Mouse (Mus musculus) embryonic facial prominence, embryonic 15.5 days (tissue): ENCODE results near the gene Gm1673. TPM values are rescaled to one million over a fixed set of nuclear protein-coding genes. Genes with fewer than 3 reads are reported as not detected.

Experiments
- ATAC-seq: fragments of 200-750 bp; cut with Nextera tagmentation; 2 replicates; pipeline ENCODE4 v1.8.0; 2017; ENCODE audit warnings: low read depth, moderate TSS enrichment; ENCODE audit not compliant: insufficient number of reproducible peaks, low FRiP score, low TSS enrichment
- H3K27ac ChIP-seq: fragments of 300-500 bp; sonication (generic); replicated peaks from 2 replicates; pipeline ENCODE4 v1.5.1; 2015; ENCODE audit warnings: mild to moderate bottlenecking, inconsistent platforms
- H3K27me3 ChIP-seq: fragments of 300-500 bp; sonication (generic); 2 replicates; pipeline ENCODE4 v1.6.1; 2015; ENCODE audit warnings: inconsistent platforms
- H3K36me3 ChIP-seq: fragments of 300-500 bp; sonication (generic); 2 replicates; pipeline ENCODE4 v1.6.1; 2015; ENCODE audit warnings: mild to moderate bottlenecking, inconsistent platforms
- H3K4me1 ChIP-seq: fragments of 300-500 bp; sonication (generic); 2 replicates; pipeline ENCODE4 v1.6.1; 2015; ENCODE audit warnings: inconsistent platforms
- H3K4me2 ChIP-seq: fragments of 300-500 bp; sonication (generic); replicated peaks from 2 replicates; pipeline ENCODE4 v1.6.1; 2015; ENCODE audit warnings: mild to moderate bottlenecking, inconsistent platforms
- H3K4me3 ChIP-seq: fragments of 300-500 bp; sonication (generic); replicated peaks from 2 replicates; pipeline ENCODE4 v1.5.1; 2015; ENCODE audit warnings: mild to moderate bottlenecking, inconsistent platforms
- H3K9ac ChIP-seq: fragments of 300-500 bp; sonication (generic); 2 replicates; pipeline ENCODE4 v1.6.1; 2015; ENCODE audit warnings: inconsistent platforms
- H3K9me3 ChIP-seq: fragments of 300-500 bp; sonication (generic); replicated peaks from 2 replicates; pipeline ENCODE4 v1.6.1; 2016; ENCODE audit warnings: inconsistent platforms
- WGBS: fragments of 180-500 bp; shearing (Covaris S2); methylation state at CpG from one replicate; pipeline ENCODE4 v1.1.7; 2015; 5-methylcytosine and 5-hydroxymethylcytosine counted together
- polyA plus RNA-seq: library from polyadenylated mRNA; unstranded; fragments of >200 nt; fragmentation: Nextera tagmentation; extraction: Ambion mirVana; gene quantifications from 2 replicates; pipeline ENCODE4 v1.2.1, GENCODE M21; 2015

The Gm1673 gene
- polyA plus RNA-seq, 1 experiment from 2014 or later: 103 TPM

DNA sequence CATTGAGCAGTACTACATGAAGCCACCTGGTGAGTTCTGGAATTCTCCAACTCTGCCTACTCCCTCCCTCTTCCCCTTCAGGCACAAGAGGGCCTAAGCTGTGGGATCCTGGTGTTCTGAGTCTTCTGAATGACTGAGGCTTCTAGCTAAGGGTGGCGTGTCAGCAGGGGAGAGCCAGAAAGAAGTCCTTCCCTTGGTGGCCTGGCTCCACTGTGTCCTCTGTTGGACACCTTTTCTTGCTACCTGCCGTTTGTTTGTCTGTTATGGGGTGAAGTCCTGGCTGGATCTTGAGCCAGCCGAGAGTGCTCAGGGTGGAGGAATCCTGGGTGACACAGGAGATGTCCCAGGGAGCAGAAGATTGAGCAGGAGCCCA is 15.3 kb downstream of the Gm1673 start:
- ATAC-seq: no peak
- Histone ChIP-seq H3K36me3 (no peaks in the 10 kb centered on the region), H3K9me3 (no peaks in the 10 kb centered on the region), H3K9ac (no peak overlapping the region), H3K4me2 (no peak overlapping the region), H3K4me3 (peak overlapping the region; percentile 65; the same call in 1 of the 2 replicates), H3K27ac (no peak overlapping the region), H3K27me3 (peaks cover 69% of the 10 kb centered on the region), H3K4me1 (peaks cover 29% of the 10 kb centered on the region)
- 80% methylated on average over 3 of the region's 3 CpGs for WGBS

GRCm38 (mm10) chr5:33999466-34000090 is 16.3 kb downstream of the Gm1673 start:
- H3K27ac ChIP-seq: no peak overlapping the region
- H3K9me3 ChIP-seq: no peaks in the 10 kb centered on the region
- H3K4me3 ChIP-seq: no peak overlapping the region
- no peaks in the 10 kb centered on the region for H3K36me3 ChIP-seq
- H3K27me3 ChIP-seq: peaks cover 62% of the 10 kb centered on the region
- 82% methylated on average over 6 of the region's 6 CpGs for WGBS
- peaks cover 29% of the 10 kb centered on the region for H3K4me1 ChIP-seq
- H3K4me2 ChIP-seq: no peak overlapping the region
- H3K9ac ChIP-seq: no peak overlapping the region
- no peak for ATAC-seq

GRCm38 (mm10) chr5:34000809-34001208 is 17.6 kb downstream of the Gm1673 start:
- Histone ChIP-seq H3K4me1 (peaks cover 21% of the 10 kb centered on the region), H3K27me3 (peaks cover 49% of the 10 kb centered on the region), H3K27ac (no peak overlapping the region), H3K4me2 (no peak overlapping the region), H3K9me3 (no peaks in the 10 kb centered on the region), H3K9ac (no peak overlapping the region), H3K36me3 (no peaks in the 10 kb centered on the region), H3K4me3 (no peak overlapping the region)
- WGBS: 96% methylated on average over 25 of the region's 25 CpGs
- ATAC-seq: no peak

- ATAC-seq: no peak
- Histone ChIP-seq H3K4me3 (no peak overlapping the region), H3K4me1 (peaks cover 15% of the 10 kb centered on the region), H3K9ac (no peak overlapping the region), H3K9me3 (no peaks in the 10 kb centered on the region), H3K27ac (no peak overlapping the region), H3K36me3 (no peaks in the 10 kb centered on the region), H3K27me3 (peaks cover 44% of the 10 kb centered on the region), H3K4me2 (no peak overlapping the region)
- 95% methylated on average over 1 of the region's 1 CpGs for WGBS
Observed at GRCm38 (mm10) chr5:34001401-34001800, 18.2 kb downstream of the Gm1673 start.

GRCm38 (mm10) chr5:34002636-34003035 is 19.4 kb downstream of the Gm1673 start:
- Histone ChIP-seq H3K27ac (no peak overlapping the region), H3K4me2 (no peak overlapping the region), H3K4me3 (no peak overlapping the region), H3K4me1 (peaks cover 3% of the 10 kb centered on the region), H3K9ac (no peak overlapping the region), H3K27me3 (peaks cover 31% of the 10 kb centered on the region), H3K36me3 (no peaks in the 10 kb centered on the region), H3K9me3 (no peaks in the 10 kb centered on the region)
- no peak for ATAC-seq
- WGBS: 84% methylated on average over 4 of the region's 4 CpGs

GRCm38 (mm10) chr5:34004618-34005017 is 21.4 kb downstream of the Gm1673 start:
- Histone ChIP-seq H3K9me3 (no peaks in the 10 kb centered on the region), H3K9ac (no peak overlapping the region), H3K36me3 (no peaks in the 10 kb centered on the region), H3K27me3 (peaks cover 11% of the 10 kb centered on the region), H3K4me2 (no peak overlapping the region), H3K4me3 (no peak overlapping the region), H3K4me1 (no peaks in the 10 kb centered on the region), H3K27ac (no peak overlapping the region)
- no peak for ATAC-seq
- WGBS: 80% methylated on average over 5 of the region's 5 CpGs

DNA sequence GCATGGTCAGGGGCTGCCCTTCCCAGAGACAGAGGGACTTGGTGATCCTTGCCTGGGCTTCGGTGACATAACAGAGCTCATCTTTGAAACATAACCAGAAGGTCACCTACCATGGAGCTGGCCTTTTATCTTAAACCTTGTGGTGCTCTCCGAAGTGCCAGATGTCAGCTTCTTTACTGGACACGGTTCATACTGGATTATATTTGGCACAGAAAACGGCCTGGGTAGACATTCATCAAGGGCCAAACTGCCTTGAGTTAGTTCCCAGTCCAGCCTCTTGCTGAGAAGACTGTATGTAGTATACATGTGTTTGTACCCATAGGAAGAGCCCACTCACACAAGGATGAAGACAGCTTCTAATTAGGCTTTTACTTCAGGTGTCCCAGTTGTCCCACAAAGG is 23.6 kb downstream of the Gm1673 start:
- H3K27me3 ChIP-seq: no peaks in the 10 kb centered on the region
- no peak overlapping the region for H3K27ac ChIP-seq
- H3K36me3 ChIP-seq: no peaks in the 10 kb centered on the region
- ATAC-seq: no peak
- H3K4me3 ChIP-seq: no peak overlapping the region
- H3K9ac ChIP-seq: no peak overlapping the region
- 77% methylated on average over 4 of the region's 4 CpGs for WGBS
- no peaks in the 10 kb centered on the region for H3K9me3 ChIP-seq
- H3K4me1 ChIP-seq: no peaks in the 10 kb centered on the region
- H3K4me2 ChIP-seq: no peak overlapping the region

GRCm38 (mm10) chr5:34007392-34007941 is 24.2 kb downstream of the Gm1673 start:
- Histone ChIP-seq H3K9ac (no peak overlapping the region), H3K4me1 (no peaks in the 10 kb centered on the region), H3K9me3 (no peaks in the 10 kb centered on the region), H3K4me2 (no peak overlapping the region), H3K27ac (no peak overlapping the region), H3K36me3 (no peaks in the 10 kb centered on the region), H3K4me3 (no peak overlapping the region), H3K27me3 (no peaks in the 10 kb centered on the region)
- no peak for ATAC-seq
- 76% methylated on average over 4 of the region's 4 CpGs for WGBS

GRCm38 (mm10) chr5:34014652-34015051 is 31.4 kb downstream of the Gm1673 start:
- H3K9me3 ChIP-seq: no peaks in the 10 kb centered on the region
- no peak for ATAC-seq
- H3K4me3 ChIP-seq: no peak overlapping the region
- H3K36me3 ChIP-seq: no peaks in the 10 kb centered on the region
- no peak overlapping the region for H3K4me2 ChIP-seq
- H3K27ac ChIP-seq: no peak overlapping the region
- H3K4me1 ChIP-seq: no peaks in the 10 kb centered on the region
- WGBS: 66% methylated on average over 1 of the region's 1 CpGs
- H3K27me3 ChIP-seq: no peaks in the 10 kb centered on the region
- H3K9ac ChIP-seq: no peak overlapping the region

GRCm38 (mm10) chr5:34018968-34019367 is 35.7 kb downstream of the Gm1673 start:
- H3K27me3 ChIP-seq: no peaks in the 10 kb centered on the region
- H3K4me1 ChIP-seq: 0 out of 2 replicates have a peak, but pooled peaks cover 2% of the 10 kb centered on the region
- no peaks in the 10 kb centered on the region for H3K9me3 ChIP-seq
- no peak overlapping the region for H3K9ac ChIP-seq
- H3K4me3 ChIP-seq: no peak overlapping the region
- no peak for ATAC-seq
- 79% methylated on average over 4 of the region's 4 CpGs for WGBS
- no peaks in the 10 kb centered on the region for H3K36me3 ChIP-seq
- no peak overlapping the region for H3K27ac ChIP-seq
- H3K4me2 ChIP-seq: no peak overlapping the region

DNA sequence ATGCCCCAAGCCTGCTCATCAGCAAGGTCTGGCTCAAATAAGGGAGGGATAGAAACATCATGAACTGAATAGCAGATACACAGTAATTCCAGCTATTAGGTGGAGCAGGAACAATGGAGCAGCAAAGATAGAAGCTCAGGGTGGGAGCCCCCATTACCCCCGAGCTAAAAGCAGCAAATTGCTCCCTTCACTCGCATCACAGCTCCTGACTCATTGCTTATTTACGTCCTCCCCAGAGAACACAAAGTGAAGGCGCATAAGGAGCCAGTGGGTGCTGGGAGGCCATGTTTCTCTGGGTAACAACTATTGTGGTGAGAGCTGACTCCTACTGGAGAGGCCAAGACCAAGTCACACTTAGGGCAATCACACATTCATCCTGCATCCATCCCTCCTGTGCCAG is 46.9 kb downstream of the Gm1673 start:
- WGBS: 66% methylated on average over 4 of the region's 4 CpGs
- ATAC-seq: no peak
- 0 out of 2 replicates have a peak, but pooled peaks cover 2% of the 10 kb centered on the region for H3K4me1 ChIP-seq
- no peaks in the 10 kb centered on the region for H3K27me3 ChIP-seq
- no peaks in the 10 kb centered on the region for H3K36me3 ChIP-seq
- no peak overlapping the region for H3K27ac ChIP-seq
- no peak overlapping the region for H3K9ac ChIP-seq
- H3K4me2 ChIP-seq: no peak overlapping the region
- no peak overlapping the region for H3K4me3 ChIP-seq
- no peaks in the 10 kb centered on the region for H3K9me3 ChIP-seq

- H3K9ac ChIP-seq: no peak overlapping the region
- H3K4me2 ChIP-seq: no peak overlapping the region
- no peaks in the 10 kb centered on the region for H3K9me3 ChIP-seq
- H3K27ac ChIP-seq: no peak overlapping the region
- no peaks in the 10 kb centered on the region for H3K27me3 ChIP-seq
- no peaks in the 10 kb centered on the region for H3K36me3 ChIP-seq
- H3K4me1 ChIP-seq: 0 out of 2 replicates have a peak, but pooled peaks cover 2% of the 10 kb centered on the region
- H3K4me3 ChIP-seq: no peak overlapping the region
- no peak for ATAC-seq
- WGBS: 70% methylated on average over 6 of the region's 6 CpGs
Observed at GRCm38 (mm10) chr5:34031022-34031421, 47.8 kb downstream of the Gm1673 start.
